Mouse (Mus musculus) adipocyte (in vitro differentiated cells): Measurements from ENCODE around the gene Larp4.

ENCODE experiments used
- DNase-seq: peaks from one replicate; pipeline ENCODE4 v3.0.0-alpha.2; 2016; ENCODE audit warnings: low spot score

Larp4 gene

GRCm38 (mm10) chr15:100058912-100059311, 89.0 kb downstream of the Larp4 start:
- DNase-seq = no peak

DNA sequence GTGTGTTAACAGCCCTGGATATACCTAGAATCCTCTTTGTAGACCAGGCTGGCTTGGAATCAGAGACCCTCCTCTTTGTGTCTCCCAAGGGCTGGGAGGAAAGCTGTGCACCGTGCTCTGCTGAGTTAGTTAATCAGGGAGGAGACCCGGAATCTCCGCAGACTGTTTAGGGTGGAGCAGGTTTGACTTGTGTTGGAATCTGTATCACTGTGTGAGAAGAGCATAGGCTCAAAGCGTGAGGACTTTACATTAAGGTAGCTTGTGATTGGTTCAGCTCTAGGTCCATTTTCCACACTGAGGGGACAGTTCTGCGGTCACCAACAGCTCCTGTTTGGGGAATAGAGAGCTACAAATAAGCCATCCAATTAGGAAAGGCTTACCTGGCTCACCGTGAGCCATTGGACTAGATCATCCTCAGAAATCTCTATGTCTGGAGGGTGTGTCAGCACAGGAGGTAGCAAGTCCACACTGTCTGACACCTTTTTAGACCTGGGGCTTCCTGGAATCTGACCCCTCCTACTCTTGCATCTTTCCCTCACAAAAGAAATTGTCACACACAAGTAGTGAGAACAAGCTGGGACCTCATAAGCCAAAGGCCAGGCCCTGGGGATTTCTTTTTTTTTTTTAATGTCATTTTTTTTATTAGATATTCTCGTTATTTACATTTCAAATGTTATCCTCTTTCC, 89.9 kb downstream of the Larp4 start:
- DNase-seq = no peak

- no peak for DNase-seq
Measured at GRCm38 (mm10) chr15:100060513-100061140, 90.8 kb downstream of the Larp4 start.

DNA sequence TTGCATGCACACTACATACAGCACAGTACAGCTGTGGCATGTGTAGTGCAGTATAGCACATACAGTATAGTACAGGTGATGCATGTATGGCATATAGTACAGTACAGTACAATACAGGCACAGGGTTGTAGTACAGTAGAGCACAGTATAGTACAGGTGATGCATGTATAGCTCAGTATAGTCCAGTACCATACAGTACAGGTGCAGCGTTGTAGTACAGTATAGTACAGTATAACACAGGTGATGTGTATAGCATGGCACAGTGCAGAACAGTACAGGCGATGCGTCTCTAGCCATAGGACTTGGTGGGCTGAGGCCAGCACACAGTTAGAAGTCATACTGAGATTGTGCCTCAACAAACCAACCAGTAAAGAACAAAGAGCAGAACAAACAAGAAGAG, 91.5 kb downstream of the Larp4 start:
- no peak for DNase-seq

- DNase-seq = no peak
Measured at GRCm38 (mm10) chr15:100063229-100063773, 93.4 kb downstream of the Larp4 start.
